Comparison of ENCODE assay signal across 7 mouse cellular contexts in genomic region chr2:63184551-63185430, GRCm38 (mm10). TPM values are rescaled to one million over a fixed set of nuclear protein-coding genes. Genes with fewer than 3 reads are reported as not detected.
DNase-seq lines count a peak whose midpoint lies in the region; ATAC-seq lines count a peak whose summit lies in the region.

No protein-coding gene starts in this region.

- no peaks in the 10 kb centered on the region for H3K27me3 ChIP-seq in hindbrain, embryonic 12.5 days
- H3K27me3 ChIP-seq in neural tube, embryonic 14.5 days (ENCODE audit: control insufficient read depth, insufficient read depth, low read length): no peaks in the 10 kb centered on the region

- peak overlapping the region; percentile 71 for H3K9ac ChIP-seq in hindbrain, embryonic 12.5 days
- peak overlapping the region; percentile 73 for H3K9ac ChIP-seq in neural tube, embryonic 14.5 days (replicated peaks; ENCODE audit: low read depth, low read length)

- peak overlapping the region; percentile 53 for H3K4me3 ChIP-seq in hindbrain, embryonic 12.5 days
- peak overlapping the region; percentile 61 for H3K4me3 ChIP-seq in neural tube, embryonic 14.5 days (ENCODE audit: low read depth, low read length)

- intact Hi-C loops in left cerebral cortex, postnatal 10 days (cut with DNase I): loop anchor here (5.0 to 10.0 kb wide), 2 partner anchors 127 to 270 kb away; no protein-coding TSS in a partner anchor

- 3% methylated on average over 13 of the region's 15 CpGs for WGBS in hindbrain, embryonic 12.5 days
- 1% methylated on average over 14 of the region's 15 CpGs for WGBS in neural tube, embryonic 14.5 days

- H3K27ac ChIP-seq in hindbrain, embryonic 12.5 days: peak overlapping the region; percentile 71
- peak overlapping the region; percentile 84 for H3K27ac ChIP-seq in neural tube, embryonic 14.5 days (ENCODE audit: low read depth, low read length)

- no peaks in the 10 kb centered on the region for H3K36me3 ChIP-seq in hindbrain, embryonic 12.5 days
- no peaks in the 10 kb centered on the region for H3K36me3 ChIP-seq in neural tube, embryonic 14.5 days (ENCODE audit: control insufficient read depth, insufficient read depth, low read length)

- peak overlapping the region; percentile 79 for H3K4me2 ChIP-seq in hindbrain, embryonic 12.5 days (replicated peaks)
- peak overlapping the region; percentile 60 for H3K4me2 ChIP-seq in neural tube, embryonic 14.5 days (ENCODE audit: low read depth, low read length)

- peak; percentile 11 for DNase-seq in WW6 (ENCODE audit: low read depth, low spot score)
- DNase-seq in cerebellum, postnatal 36 days: peak; percentile 20 to 34
- peak; percentile 30 to 34 for DNase-seq in left cerebral cortex, postnatal 10 days (ENCODE audit: extremely low spot score in 1 of 2, low spot score in 2 of 2)
- no peak for DNase-seq in urinary bladder, postnatal 4 days (ENCODE audit: low spot score in 2 of 2)
- DNase-seq in thymus, postnatal 0 days (ENCODE audit: low spot score): no peak

- H3K9me3 ChIP-seq in hindbrain, embryonic 12.5 days (replicated peaks): no peaks in the 10 kb centered on the region
- H3K9me3 ChIP-seq in neural tube, embryonic 14.5 days (ENCODE audit: control insufficient read depth, low read length): no peaks in the 10 kb centered on the region

- 0 out of 2 replicates have a peak, but pooled peaks cover 3% of the 10 kb centered on the region for H3K4me1 ChIP-seq in hindbrain, embryonic 12.5 days
- no peaks in the 10 kb centered on the region for H3K4me1 ChIP-seq in neural tube, embryonic 14.5 days (ENCODE audit: control insufficient read depth, insufficient read depth, low read length)

- peak; percentile 94 for ATAC-seq in hindbrain, embryonic 12.5 days (ENCODE audit: low FRiP score)
- ATAC-seq in neural tube, embryonic 14.5 days (ENCODE audit: low read depth): peak; percentile 93

RNA-seq across cellular contexts. Expression of gene Kcnh7, which starts 0.7 kb away (rescaled TPM):
- 4.8 and 5.4 TPM in 2 replicates for polyA plus RNA-seq in hindbrain, embryonic 12.5 days (2016; fragmentation: Nextera tagmentation; extraction: Ambion mirVana)
- total RNA-seq in left cerebral cortex, postnatal 10 days (2021): 10 to 100 TPM; 67.3 to 73.9 TPM
- 13.4 and 18.4 TPM in 2 replicates for polyA plus RNA-seq in neural tube, embryonic 14.5 days (2014; fragmentation: Nextera tagmentation; extraction: Ambion mirVana)
- 0.04 and 0.06 TPM in 2 replicates for polyA plus RNA-seq in thymus, postnatal 0 days (2015; fragmentation: Nextera tagmentation; extraction: Ambion mirVana)

Comparison
In these comparisons a context has a peak if more than half of its experiments do, and no peak if none do; other contexts are left out.
1. DNase-seq: peak in WW6 (single experiment), cerebellum, postnatal 36 days (2 of 2) and left cerebral cortex, postnatal 10 days (2 of 2); none in urinary bladder, postnatal 4 days (0 of 2) and thymus, postnatal 0 days (single experiment).